Mouse (Mus musculus) effector memory CD4-positive, alpha-beta T cell, adult 7 months (primary cell): ENCODE results near the gene Klf2. TPM values are rescaled to one million over a fixed set of nuclear protein-coding genes. Genes with fewer than 3 reads are reported as not detected.

Experiments used
- polyA plus RNA-seq: library from polyadenylated mRNA; unstranded; fragments of 100-300 nt; shearing (Covaris generic); gene quantifications from one replicate; pipeline ENCODE4 v1.2.1, GENCODE M21; 2017

Gene Klf2
- 922 TPM for polyA plus RNA-seq

DNA sequence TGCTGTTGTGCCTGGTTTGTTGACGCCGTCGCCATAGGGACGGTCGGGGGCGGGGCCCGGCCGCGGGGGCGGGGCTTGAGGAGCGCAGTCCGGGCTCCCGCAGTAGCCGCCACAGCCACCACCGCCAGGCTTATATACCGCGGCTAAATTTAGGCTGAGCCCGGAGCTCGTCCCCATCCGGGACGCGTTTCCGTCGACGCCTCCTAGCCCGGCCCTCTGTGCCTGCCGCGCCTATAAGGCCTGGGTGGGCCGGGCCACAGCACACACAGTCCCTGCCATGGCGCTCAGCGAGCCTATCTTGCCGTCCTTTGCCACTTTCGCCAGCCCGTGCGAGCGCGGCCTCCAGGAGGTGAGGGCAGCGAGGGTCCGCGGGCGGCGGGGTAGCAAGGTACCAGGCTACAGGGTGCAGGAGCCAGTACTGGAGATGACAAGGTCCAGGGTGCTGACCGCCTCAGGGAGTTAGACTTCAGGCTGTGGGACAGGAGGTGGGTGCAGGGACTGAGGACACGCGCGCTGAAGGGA is at the start of gene Klf2:
TSS of gene Klf2 (plus strand) at position 233 of the 522 bp plus-strand sequence.

DNA sequence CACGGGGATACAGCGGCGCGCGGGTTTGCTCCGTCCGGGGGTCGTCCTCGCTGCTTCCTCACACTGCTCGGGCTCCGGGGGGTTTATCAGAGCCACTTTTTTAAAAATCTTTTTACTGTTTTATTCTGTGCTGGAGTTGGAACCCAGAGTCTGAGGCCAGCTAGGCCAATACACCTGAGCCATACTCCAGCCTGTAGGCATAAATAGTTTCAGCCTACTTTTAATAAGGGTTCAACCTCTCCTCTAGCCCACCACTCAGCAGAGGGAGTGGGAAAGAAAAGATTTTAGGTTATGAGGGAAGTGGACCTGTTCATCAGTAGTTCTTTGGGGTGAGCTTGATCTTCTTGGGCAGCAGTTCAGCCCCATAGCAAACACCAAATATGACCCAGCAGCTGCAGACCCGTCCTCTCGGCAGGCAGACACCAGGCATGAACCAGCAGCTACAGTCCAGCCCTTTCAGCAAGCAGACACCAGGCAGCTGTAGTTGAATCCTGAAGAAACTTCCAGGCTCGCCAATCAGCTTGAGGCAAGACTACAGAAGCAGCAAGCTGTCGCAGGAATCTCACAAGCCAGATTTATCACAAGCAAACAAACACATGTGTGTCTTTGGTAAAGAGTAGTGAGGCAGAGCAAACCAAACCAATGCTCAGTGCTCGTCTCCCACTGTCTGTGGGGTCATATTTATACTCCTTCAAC is 13.5 kb upstream of the Klf2 start, which contains the start of gene Gm10282:
TSS of gene Gm10282 (minus strand) at position 51 of the 696 bp plus-strand sequence.

Other genes starting within 250 kb of the Klf2 start
- gene Olfr373, start 235.9 kb upstream of the Klf2 start, polyA plus RNA-seq, result 0.77 TPM
- not detected for gene Olfr374, start 212.0 kb upstream of the Klf2 start, polyA plus RNA-seq
- 615 TPM for gene Tpm4, start 184.1 kb upstream of the Klf2 start, polyA plus RNA-seq
- gene Rab8a, start 157.8 kb upstream of the Klf2 start, polyA plus RNA-seq, result 294 TPM
- 9.4 TPM for gene Hsh2d, start 129.4 kb upstream of the Klf2 start, polyA plus RNA-seq
- gene Cib3, start 106.2 kb upstream of the Klf2 start, polyA plus RNA-seq, result 0.48 TPM
- not detected for gene Gm11034, start 105.4 kb upstream of the Klf2 start, polyA plus RNA-seq
- 88.0 TPM for gene Fam32a, start 99.3 kb upstream of the Klf2 start, polyA plus RNA-seq
- gene Ap1m1, start 79.0 kb upstream of the Klf2 start, polyA plus RNA-seq, result 159 TPM
- gene Gm10282, start 13.8 kb upstream of the Klf2 start, polyA plus RNA-seq, result 3.0 TPM
- 37.0 TPM for gene Eps15l1, start 102.4 kb downstream of the Klf2 start, polyA plus RNA-seq
- gene Calr3, start 124.8 kb downstream of the Klf2 start, polyA plus RNA-seq, result 0.35 TPM
- 5.0 TPM for gene 1700030K09Rik, start 124.8 kb downstream of the Klf2 start, polyA plus RNA-seq
- 70.8 TPM for gene Cherp, start 156.2 kb downstream of the Klf2 start, polyA plus RNA-seq
- gene Slc35e1, start 173.6 kb downstream of the Klf2 start, polyA plus RNA-seq, result 166 TPM
- gene Med26, start 229.2 kb downstream of the Klf2 start, polyA plus RNA-seq, result 18.8 TPM